Mouse (Mus musculus) hindbrain, embryonic 16.5 days (tissue): ENCODE data around the gene Topors. TPM values are rescaled to one million over a fixed set of nuclear protein-coding genes. Genes with fewer than 3 reads are reported as not detected.

ENCODE experiments used
- ATAC-seq: fragments of 200-750 bp; cut with Nextera tagmentation; 2 replicates; pipeline ENCODE4 v1.8.0; 2017; ENCODE audit warnings: moderate TSS enrichment, moderate library complexity
- H3K27ac ChIP-seq: fragments of 300-500 bp; sonication (generic); 2 replicates; pipeline ENCODE4 v1.5.1; 2014; ENCODE audit warnings: low read depth, mild to moderate bottlenecking, control low read depth, low read length, moderate library complexity
- H3K27me3 ChIP-seq: fragments of 300-500 bp; sonication (generic); replicated peaks from 2 replicates; pipeline ENCODE4 v1.6.1; 2014; ENCODE audit warnings: low read length; ENCODE audit not compliant: control insufficient read depth, insufficient read depth
- H3K36me3 ChIP-seq: fragments of 300-500 bp; sonication (generic); 2 replicates; pipeline ENCODE4 v1.6.1; 2014; ENCODE audit warnings: mild to moderate bottlenecking, low read length, moderate library complexity, mixed read lengths; ENCODE audit not compliant: control insufficient read depth, insufficient read depth
- H3K4me1 ChIP-seq: fragments of 300-500 bp; sonication (generic); 2 replicates; pipeline ENCODE4 v1.6.1; 2014; ENCODE audit warnings: low read depth, low read length; ENCODE audit not compliant: control insufficient read depth, insufficient read depth
- H3K4me2 ChIP-seq: fragments of 300-500 bp; sonication (generic); 2 replicates; pipeline ENCODE4 v1.6.1; 2014; ENCODE audit warnings: mild to moderate bottlenecking, low read length, control low read depth, moderate library complexity
- H3K4me3 ChIP-seq: fragments of 300-500 bp; sonication (generic); 2 replicates; pipeline ENCODE4 v1.5.1; 2014; ENCODE audit warnings: mild to moderate bottlenecking, low read length, control low read depth, moderate library complexity
- H3K9ac ChIP-seq: fragments of 300-500 bp; sonication (generic); 2 replicates; pipeline ENCODE4 v1.6.1; 2014; ENCODE audit warnings: low read depth, mild to moderate bottlenecking, control low read depth, low read length, moderate library complexity
- H3K9me3 ChIP-seq: fragments of 300-500 bp; sonication (generic); 2 replicates; pipeline ENCODE4 v1.6.1; 2014; ENCODE audit warnings: mild to moderate bottlenecking, low read length, moderate library complexity; ENCODE audit not compliant: control insufficient read depth
- WGBS: fragments of 180-500 bp; shearing (Covaris S2); extraction: QIAGEN DNeasy Blood & Tissue Kit; methylation state at CpG from one replicate; pipeline ENCODE4 v1.1.7; 2014; 5-methylcytosine and 5-hydroxymethylcytosine counted together
- polyA plus RNA-seq: library from polyadenylated mRNA; unstranded; fragments of >200 nt; fragmentation: Nextera tagmentation; extraction: Ambion mirVana; gene quantifications from 2 replicates; pipeline ENCODE4 v1.2.1, GENCODE M21; 2015

Topors gene
- polyA plus RNA-seq, 1 experiment from 2014 or later: 28.8 TPM

- H3K4me3 ChIP-seq: no peak overlapping the region
- H3K9me3 ChIP-seq: no peaks in the 10 kb centered on the region
- peaks cover 24% of the 10 kb centered on the region for H3K36me3 ChIP-seq
- H3K4me1 ChIP-seq: peaks cover 18% of the 10 kb centered on the region
- no peak overlapping the region for H3K4me2 ChIP-seq
- 100% methylated on average over 1 of the region's 1 CpGs for WGBS
- no peak overlapping the region for H3K27ac ChIP-seq
- H3K9ac ChIP-seq: no peak overlapping the region
- ATAC-seq: no peak
- H3K27me3 ChIP-seq: no peaks in the 10 kb centered on the region
Observed at GRCm38 (mm10) chr4:40264321-40264720, 5.3 kb downstream of the Topors start.

- Histone ChIP-seq H3K27ac (no peak overlapping the region), H3K4me1 (no peaks in the 10 kb centered on the region), H3K36me3 (no peaks in the 10 kb centered on the region), H3K4me2 (no peak overlapping the region), H3K27me3 (no peaks in the 10 kb centered on the region), H3K4me3 (no peak overlapping the region), H3K9me3 (no peaks in the 10 kb centered on the region), H3K9ac (no peak overlapping the region)
- 86% methylated on average over 8 of the region's 8 CpGs for WGBS
- no peak for ATAC-seq
Observed at GRCm38 (mm10) chr4:40254385-40255103, 15.1 kb downstream of the Topors start.

- WGBS: 85% methylated on average over 2 of the region's 2 CpGs
- no peak for ATAC-seq
- no peak overlapping the region for H3K4me2 ChIP-seq
Observed at GRCm38 (mm10) chr4:40253766-40254165, 15.9 kb downstream of the Topors start.

GRCm38 (mm10) chr4:40250984-40251383 lies 18.7 kb downstream of the Topors start:
- H3K9me3 ChIP-seq: no peaks in the 10 kb centered on the region
- H3K4me1 ChIP-seq: no peaks in the 10 kb centered on the region
- no peaks in the 10 kb centered on the region for H3K36me3 ChIP-seq
- H3K27ac ChIP-seq: no peak overlapping the region
- no peak overlapping the region for H3K4me3 ChIP-seq
- no peak overlapping the region for H3K4me2 ChIP-seq
- H3K9ac ChIP-seq: no peak overlapping the region
- ATAC-seq: no peak
- no peaks in the 10 kb centered on the region for H3K27me3 ChIP-seq
- WGBS: 92% methylated on average over 5 of the region's 5 CpGs

More at GRCm38 (mm10) chr4:40253766-40254165, 15.9 kb downstream of the Topors start:
- Histone ChIP-seq H3K27ac (no peak overlapping the region), H3K9ac (no peak overlapping the region), H3K4me1 (no peaks in the 10 kb centered on the region), H3K27me3 (no peaks in the 10 kb centered on the region), H3K36me3 (no peaks in the 10 kb centered on the region), H3K4me3 (no peak overlapping the region), H3K9me3 (no peaks in the 10 kb centered on the region)

- H3K4me2 ChIP-seq: no peak overlapping the region
- WGBS: 85% methylated on average over 8 of the region's 8 CpGs
- H3K9ac ChIP-seq: no peak overlapping the region
Observed at GRCm38 (mm10) chr4:40244035-40244434, 25.6 kb downstream of the Topors start.

GRCm38 (mm10) chr4:40243006-40243405 lies 26.6 kb downstream of the Topors start:
- 86% methylated on average over 4 of the region's 4 CpGs for WGBS
- ATAC-seq: no peak
- Histone ChIP-seq H3K9me3 (no peaks in the 10 kb centered on the region), H3K9ac (no peak overlapping the region), H3K27ac (no peak overlapping the region), H3K4me3 (no peak overlapping the region), H3K36me3 (no peaks in the 10 kb centered on the region), H3K4me2 (no peak overlapping the region), H3K4me1 (peaks cover 12% of the 10 kb centered on the region; the same call in 1 of the 2 replicates), H3K27me3 (no peaks in the 10 kb centered on the region; the same call in 1 of the 2 replicates)

More at GRCm38 (mm10) chr4:40244035-40244434, 25.6 kb downstream of the Topors start:
- Histone ChIP-seq H3K36me3 (no peaks in the 10 kb centered on the region), H3K9me3 (no peaks in the 10 kb centered on the region), H3K4me1 (peaks cover 6% of the 10 kb centered on the region; the same call in 1 of the 2 replicates), H3K4me3 (no peak overlapping the region), H3K27me3 (no peaks in the 10 kb centered on the region; the same call in 1 of the 2 replicates), H3K27ac (no peak overlapping the region)
- no peak for ATAC-seq

- Histone ChIP-seq H3K9ac (no peak overlapping the region), H3K36me3 (no peaks in the 10 kb centered on the region), H3K27ac (no peak overlapping the region), H3K4me2 (no peak overlapping the region), H3K4me1 (peaks cover 12% of the 10 kb centered on the region; the same call in 1 of the 2 replicates), H3K4me3 (no peak overlapping the region), H3K27me3 (no peaks in the 10 kb centered on the region; the same call in 1 of the 2 replicates), H3K9me3 (no peaks in the 10 kb centered on the region)
- ATAC-seq: no peak
- 60% methylated on average over 6 of the region's 6 CpGs for WGBS
Observed at GRCm38 (mm10) chr4:40241928-40242327, 27.7 kb downstream of the Topors start.

- H3K27ac ChIP-seq: no peak overlapping the region
- H3K9ac ChIP-seq: peak overlapping the region; percentile 54
- peak overlapping the region; percentile 42 for H3K4me3 ChIP-seq
- H3K9me3 ChIP-seq: no peaks in the 10 kb centered on the region
- no peaks in the 10 kb centered on the region; the same call in 1 of the 2 replicates for H3K27me3 ChIP-seq
- WGBS: 55% methylated on average over 5 of the region's 5 CpGs
- ATAC-seq: 0 out of 2 replicates have a peak, but pooled peaks have one; percentile 30
- H3K36me3 ChIP-seq: no peaks in the 10 kb centered on the region
- peaks cover 12% of the 10 kb centered on the region; the same call in 1 of the 2 replicates for H3K4me1 ChIP-seq
- H3K4me2 ChIP-seq: peak overlapping the region; percentile 61
Observed at GRCm38 (mm10) chr4:40240272-40240744, 29.3 kb downstream of the Topors start.
